Mouse (Mus musculus) monocyte, adult 5-6 weeks (primary cell): Measurements from ENCODE around the gene Gnai3. TPM values are rescaled to one million over a fixed set of nuclear protein-coding genes. Genes with fewer than 3 reads are reported as not detected.

Experiments used
- ATAC-seq: fragments of 153-309, 156-312 bp; replicated peaks from 2 replicates; pipeline ENCODE4 v1.8.0; 2017; ENCODE audit warnings: mild to moderate bottlenecking; ENCODE audit not compliant: low TSS enrichment, insufficient number of reproducible peaks, severe bottlenecking, poor library complexity, low FRiP score
- total RNA-seq: library from RNA; stranded (forward); fragments of 200-1000, 200-491, 200-594 nt; gene quantifications from 3 replicates; pipeline ENCODE4 v1.2.3, GENCODE M21; 2017

The Gnai3 gene
- total RNA-seq, 1 experiment from 2014 or later: 172 TPM

DNA sequence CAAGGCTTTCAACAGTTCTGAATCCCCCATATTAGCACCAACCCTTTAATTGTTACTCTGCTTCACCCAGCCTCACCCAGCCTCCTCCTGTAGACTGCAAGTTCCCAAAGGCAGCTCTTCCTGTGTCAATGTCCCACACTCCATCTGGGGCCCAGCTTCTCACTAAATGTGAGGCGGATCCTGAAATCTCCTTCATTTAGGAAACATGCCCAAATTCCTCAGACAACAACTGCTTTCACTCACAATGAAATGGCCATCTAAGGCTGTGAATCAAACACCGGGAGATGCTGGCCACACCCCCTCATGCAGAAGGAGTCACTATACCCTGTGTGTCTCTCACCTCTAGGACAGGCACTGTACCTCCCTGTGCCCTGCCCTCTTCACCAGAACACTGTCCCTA is 56.0 kb downstream of the Gnai3 start:
- no peak for ATAC-seq

DNA sequence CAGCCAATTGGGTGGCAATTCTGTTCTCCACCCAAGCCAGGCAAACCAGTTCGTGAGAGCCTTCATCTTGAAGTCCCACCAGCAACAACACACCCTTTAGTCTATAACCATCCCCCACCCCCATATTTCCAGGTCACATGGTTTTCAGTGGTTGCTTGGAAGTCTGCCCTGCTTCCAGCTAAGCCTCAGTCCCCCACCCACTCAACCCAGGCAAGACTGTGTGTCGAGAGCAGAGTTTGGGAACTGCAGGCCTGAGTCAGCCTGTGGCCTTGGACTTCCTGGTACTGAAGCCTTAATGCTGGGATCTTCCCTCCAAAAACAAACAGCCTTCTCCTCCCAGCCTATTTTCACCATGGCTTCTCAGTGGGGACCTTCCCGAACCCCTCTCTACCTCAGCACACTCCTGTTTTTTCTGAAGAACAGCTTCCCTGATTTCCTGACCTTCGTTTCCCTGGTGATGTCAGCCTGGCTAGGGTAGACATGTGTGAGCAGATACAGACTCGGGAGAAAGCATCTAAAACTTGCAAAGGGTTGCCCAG is 57.0 kb downstream of the Gnai3 start:
- no peak for ATAC-seq

DNA sequence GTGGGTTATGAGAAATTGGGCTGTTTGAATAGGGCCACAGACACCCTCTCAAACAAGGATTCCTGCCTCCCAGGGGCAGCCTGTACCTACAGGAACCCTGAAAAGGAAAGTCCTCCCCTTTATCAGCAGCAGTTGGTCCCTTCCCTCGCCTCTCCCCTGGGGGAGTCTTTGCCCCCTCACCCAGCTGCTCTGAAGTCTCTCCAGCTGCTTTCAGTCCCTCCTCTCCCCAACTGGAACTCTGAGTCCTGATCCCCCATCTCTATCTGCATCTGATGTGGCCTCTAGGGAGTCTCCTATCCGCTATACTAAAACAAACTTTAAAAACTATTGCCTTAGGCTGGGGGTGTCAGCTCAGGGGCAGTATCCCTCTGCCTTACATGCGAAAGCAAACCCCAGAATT is 58.6 kb downstream of the Gnai3 start:
- ATAC-seq: no peak

DNA sequence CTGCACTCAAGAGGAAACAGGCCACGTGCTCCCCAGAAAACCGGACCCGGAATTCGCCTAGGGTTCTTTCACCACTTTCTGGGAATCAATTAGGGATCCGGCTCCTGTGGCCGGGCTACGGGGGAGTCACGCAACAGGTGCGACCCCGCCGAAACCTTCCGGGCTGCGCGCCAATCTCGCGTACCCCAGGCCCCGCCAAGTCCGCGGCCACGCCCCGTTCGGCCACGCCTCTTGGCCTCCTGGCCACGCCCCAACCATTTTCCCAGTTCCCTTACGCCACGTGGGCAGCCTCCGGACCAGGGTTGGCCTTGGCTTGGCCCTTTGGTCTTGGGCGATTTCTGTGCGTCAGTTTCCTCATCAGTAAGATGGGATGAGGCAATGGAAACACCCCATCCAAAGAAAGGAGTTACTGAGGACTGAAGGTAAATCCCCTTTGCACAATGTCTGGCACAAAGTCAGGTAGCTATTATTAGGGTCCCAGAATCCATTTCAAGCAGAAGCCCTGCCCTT is 59.4 kb downstream of the Gnai3 start, which contains the start of gene Ampd2:
TSS of gene Ampd2 (minus strand) at position 182 of the 510 bp plus-strand sequence.
- ATAC-seq: no peak

DNA sequence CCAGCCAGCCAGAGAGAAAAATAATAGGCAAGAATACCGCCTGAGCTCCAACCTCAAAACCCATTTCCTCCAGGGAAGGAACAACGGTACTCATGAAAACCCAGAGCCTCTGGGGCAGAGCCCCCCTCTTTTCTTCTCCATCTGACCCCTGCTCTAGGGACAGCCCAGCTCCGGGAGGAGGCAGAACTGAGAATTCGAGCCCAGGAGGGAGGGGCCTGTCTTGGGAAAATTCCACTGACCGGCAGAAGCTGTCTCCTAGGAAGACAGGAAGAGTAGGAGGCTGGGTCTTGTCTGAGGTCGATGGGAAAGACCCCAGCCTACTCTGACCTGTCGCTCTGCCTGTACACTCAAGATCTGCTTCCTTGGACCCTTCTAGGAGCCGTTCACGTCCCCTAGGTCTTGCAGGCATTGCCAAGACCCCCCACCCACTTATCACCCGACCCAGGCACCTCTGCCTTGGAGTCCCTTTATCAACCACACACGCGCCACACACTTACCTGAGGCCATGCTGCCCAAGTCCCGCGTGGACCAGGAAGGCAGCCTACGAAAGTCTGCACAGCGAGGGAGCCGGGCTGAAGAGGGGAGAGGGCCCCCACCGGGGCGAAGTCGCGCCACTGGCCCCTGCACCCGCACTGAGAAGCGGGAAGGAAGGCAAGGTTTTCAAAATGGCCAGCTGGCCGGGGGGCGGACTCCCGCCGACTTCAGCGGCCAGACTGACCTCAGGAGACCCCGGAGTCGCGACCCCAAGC is 60.1 kb downstream of the Gnai3 start:
- no peak for ATAC-seq

DNA sequence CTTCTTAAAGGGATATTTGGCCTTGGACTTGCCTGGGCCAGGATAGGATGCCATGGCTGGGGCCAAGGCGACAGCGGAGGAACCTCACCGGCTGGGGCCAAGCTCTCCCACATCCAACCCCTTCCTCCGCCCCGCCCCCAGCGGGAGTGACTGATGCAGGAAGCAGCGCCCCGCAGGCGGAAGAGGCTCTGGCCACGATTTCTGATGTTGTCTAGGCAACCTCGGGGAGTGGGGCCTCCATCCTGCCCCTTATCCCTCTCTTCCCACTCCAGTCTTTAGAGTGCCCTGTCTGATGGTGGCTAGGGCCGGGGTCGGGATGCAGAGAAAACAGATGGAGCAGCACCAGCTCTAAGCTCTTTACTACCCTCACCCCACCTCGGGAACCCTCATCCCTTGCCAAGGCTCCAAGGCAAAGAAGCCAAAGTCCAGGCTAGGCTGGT is 60.6 kb downstream of the Gnai3 start:
- ATAC-seq: peak; percentile 70

DNA sequence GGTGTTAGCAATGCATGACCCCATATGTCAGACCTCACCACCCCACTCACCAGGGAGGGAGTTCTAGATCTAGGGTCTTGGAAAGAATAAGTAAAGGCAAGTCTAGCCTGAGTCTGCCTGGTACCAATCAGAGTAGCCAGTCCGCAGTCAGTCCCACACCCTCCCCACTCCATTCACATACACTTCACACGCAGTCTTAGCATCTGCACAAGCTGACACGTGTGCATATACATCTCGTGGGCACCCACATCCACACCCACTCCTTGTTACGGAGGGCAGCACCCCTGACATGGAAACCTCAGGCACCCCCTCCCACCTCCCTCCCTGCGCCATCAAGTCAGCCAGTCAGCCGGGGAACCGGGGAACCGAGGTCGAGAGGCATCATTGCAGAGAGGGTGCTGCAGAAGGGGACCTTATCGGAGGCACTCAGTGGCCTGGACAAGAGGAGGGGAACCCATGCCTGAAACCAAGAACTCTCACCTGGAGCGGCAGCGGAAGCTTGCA is 61.1 kb downstream of the Gnai3 start:
- peak; percentile 5; the same call in 1 of the 2 replicates for ATAC-seq

DNA sequence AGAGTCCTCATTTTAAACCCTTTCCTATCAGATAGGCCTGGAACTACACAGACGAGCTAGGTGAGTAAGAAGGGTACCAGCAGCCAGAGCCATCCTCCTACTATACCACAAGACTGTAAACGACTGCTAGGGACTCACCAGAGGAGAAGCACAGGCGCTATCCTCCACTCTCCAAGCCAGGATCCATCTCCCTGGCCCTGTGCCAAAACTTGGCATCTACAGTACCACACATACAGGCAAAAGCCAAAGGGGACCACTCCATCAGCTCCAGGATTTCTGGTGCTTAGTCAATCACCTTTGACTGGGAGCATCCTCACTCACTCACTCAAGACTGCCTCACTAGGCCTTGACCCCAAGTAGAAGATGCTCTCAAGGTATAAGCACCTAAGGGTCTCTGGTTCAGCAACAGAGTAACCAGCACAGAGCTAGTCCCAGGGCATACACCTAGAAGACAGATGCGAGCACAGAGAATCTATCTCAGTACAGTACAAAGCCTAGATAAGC is 62.0 kb downstream of the Gnai3 start:
- no peak for ATAC-seq

DNA sequence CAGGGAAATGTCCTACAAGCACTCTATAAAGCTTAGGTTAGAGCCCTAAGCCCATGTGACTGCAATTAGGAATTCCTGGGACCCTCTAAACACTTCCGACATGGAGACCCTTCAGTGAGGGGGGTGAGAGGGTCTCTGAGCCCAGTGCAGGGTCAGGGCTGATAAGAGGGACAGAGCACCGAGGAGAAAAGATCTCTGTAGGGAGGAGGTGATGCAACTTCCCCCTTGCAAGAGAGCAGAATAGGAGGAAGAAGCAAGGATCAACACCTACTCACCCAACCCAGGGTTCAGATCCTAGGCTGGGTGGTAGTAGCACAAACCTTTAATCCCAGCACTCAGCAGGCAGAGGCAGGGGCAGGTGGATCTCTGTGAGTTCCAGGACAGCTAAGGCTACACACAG is 62.8 kb downstream of the Gnai3 start:
- no peak for ATAC-seq

DNA sequence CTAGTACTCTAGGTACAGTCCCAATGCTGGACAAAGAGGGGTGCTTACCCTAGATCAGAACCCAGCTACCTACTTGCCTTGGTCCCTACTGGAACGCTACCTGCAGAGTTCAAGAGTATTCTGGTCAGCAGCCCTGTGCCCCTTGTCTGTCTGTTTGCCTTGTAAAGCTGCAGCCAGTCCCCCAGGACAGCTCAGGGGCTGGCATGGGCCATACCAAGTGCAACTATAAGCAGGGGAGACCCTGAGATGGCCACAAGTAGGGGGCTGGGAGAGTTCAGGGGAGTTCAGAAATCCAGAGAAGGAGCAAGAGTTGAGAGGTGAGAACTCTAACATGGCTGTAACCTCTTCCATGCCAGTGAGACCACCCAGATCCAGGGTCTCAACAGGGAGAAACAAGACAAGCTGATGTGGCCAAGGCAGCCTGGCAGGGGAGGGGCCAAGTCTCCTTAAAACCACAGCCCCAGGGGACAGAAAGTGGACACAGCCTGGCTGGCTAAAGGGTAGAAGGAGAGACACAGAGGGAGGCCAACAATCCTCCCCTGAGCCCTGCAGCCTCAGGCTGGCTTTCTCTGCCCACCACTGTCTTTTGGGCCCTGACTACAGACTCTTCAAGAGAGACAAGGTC is 63.6 kb downstream of the Gnai3 start:
- no peak for ATAC-seq

DNA sequence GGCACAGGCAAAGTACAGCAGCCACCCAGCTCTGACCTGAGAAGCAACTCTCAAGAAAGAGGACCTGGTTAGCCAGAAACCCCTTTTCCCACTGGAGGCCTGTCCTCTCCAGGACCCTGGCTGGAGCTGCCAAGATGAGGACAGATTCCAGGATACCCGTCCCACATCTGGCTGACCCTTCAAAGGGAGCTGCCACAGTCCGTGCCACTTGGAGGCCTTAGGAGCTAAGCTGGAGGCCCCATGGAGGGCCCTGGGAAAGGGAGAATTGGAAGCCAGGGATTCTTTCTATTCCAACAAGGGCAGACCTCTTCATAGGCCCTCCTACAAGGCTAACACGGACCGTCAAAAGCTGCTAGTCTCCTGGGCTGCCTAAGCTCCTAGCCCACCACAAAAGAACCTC is 64.3 kb downstream of the Gnai3 start:
- no peak for ATAC-seq

DNA sequence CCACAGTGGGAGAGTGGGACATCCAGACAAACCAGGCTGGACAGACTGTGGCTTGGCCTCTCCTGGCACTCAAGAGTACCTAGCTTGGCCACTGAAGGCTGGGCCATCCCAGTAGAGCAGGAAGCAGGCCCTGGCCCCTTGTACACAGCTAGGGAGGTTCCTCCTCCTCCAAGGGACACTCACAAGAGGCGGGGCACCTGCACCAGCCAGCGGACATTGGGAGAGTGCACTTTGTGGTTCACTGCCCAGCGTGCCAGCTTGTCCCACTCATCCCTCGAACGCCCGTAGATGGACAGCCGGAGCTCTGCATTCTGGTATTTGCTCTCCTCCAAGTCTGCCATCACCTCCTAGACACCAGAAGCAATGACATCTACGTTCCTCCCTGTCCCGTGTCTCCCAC is 69.1 kb downstream of the Gnai3 start:
- no peak for ATAC-seq

DNA sequence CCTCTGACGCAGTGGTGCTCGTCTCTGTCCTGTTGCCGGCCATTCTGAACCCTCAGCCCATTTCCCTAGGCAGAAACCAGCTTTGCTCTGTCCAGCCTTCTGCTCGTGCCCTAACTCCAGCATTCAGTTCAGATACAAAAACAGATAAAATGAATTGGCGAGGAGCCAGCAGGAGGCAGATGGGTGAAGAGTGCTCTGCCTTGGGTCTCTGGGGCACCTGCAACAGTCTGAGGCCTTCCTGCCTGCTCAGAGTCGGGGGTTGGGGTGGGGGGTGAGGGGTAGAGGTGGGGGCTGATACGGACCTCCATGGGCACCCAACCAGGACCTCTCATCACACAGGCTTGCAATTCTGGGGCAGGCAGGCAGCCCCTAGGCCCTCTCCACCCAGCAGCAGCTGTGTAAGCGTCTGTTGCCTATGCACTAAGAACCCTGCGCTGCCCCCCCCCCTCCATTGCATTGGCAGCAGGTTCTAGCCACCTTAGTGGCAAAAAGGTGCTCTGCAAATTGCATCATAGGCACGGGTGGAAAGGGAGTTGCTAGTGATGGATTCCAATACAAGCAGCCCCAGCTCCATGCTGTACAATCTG is 72.9 kb downstream of the Gnai3 start:
- ATAC-seq: no peak

DNA sequence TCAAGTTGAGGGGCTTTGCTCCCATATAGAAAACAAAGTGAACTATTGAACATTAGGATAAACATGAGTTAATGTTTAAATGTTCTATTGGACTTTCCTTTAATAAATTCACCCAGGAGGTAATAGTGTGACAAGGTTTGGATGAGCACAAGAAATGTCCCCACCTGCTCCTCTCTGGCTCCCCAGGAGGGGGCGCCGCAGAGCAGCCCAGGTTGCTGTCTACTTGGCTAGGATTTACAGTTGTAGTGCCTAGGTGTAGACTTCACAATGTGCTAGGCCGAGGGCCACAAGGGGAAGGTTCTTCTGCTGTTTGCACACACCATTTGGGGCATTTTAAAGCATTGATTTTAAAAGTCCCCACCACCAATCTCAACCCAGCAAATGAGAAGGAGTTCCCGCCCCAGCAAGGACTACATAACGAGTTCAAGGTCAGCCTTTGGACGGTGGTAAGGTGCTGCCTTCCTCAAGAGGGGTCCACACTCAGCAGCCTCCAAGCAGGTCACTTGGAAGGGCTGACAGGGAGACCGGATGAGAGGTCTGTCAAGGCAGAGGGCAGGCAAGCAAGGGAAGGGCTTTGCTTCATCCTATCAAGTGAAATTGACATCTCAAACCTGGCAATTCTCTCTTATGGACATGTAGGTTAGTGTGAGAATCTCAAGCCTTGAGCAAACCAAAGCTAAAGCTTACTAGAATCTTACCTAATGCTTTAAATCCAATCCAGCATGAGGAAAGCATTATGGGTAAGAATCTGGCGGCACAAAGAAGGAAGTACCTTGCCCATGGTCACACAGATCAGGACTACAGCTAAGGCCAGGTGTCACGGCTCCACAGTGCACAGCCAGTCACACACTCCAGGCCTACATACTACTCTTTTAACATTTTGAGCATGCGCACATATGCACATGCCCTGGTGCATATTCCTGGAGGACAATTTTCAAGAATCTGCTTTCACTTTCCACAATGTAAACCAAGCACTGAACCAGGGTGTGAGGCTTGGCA is 75.4 kb downstream of the Gnai3 start:
- peak; percentile 69 for ATAC-seq

DNA sequence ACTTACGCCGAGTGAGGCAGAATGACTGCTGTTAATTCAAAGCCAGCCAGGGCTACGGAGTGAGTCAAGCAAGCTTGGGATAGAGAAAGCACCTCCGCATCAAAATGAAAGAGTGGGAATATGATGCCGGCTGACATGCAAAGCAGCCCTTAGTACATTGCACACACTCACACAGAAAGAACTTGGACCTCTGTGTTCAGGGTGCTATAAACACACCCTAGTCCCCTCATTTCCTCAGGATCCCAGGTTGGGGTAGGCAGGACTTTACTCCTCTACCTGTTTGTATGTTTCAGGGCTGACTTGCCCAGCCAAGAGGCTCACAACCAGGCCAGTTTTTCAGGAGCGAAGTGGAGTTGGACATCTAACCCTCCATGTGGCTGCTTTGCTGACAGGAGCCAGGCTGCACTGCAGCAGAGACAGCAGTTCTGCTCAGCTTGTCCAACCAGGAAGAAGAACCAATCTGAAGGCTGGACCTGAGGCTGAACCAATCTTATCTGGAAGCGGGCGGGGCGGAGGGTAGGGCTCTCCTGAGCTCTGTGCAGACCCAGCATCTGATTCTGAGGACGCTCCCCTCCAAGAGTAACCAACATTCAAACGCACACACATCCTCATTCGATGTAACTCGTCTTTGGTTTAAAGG is 76.6 kb downstream of the Gnai3 start:
- no peak for ATAC-seq

DNA sequence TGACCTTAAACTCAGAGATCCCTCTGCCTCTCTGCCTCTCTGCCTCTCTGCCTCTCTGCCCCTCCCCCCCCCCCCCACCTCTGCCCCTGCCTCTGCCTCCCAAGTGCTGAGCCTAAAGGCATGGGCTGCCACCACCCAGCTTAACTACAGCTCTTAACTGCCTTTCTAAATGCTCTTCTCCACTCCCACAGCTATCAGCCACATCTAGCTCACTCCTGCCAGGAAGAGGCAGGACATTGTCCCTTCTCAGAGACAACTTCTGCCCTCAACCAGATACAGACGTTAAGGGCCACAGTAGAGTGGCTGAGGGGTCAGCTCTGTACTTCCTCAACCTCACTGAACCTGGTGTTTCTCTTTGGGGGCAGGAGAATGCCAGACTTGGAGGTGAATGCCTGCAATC is 77.1 kb downstream of the Gnai3 start:
- ATAC-seq: no peak

DNA sequence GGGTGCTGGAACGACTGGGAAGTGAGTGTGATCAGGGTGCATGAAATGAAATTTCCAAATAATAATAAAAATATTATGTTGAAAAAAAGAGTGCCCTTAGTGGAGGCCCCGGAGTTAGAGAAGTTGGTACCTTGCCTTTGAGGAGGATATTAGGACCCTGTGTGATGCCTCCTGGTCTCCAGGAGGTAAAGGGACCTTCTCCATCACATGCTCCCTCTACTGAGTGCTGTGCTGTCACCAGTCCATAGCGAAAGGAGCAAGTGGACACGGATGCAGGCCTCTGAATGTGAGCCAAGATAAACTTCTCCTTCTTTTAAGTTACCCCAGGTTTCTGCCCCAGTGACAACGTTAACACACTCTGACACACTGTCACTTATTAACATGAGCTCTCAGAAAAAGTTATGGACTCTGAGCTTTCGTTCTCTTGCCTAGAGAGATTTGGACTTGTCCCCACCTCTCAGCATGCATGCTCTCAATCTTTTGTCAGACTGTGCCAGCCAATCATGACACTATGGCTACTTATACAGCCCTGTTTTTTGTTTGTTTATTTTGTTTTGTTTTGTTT is 78.5 kb downstream of the Gnai3 start:
- ATAC-seq: no peak
